Mouse (Mus musculus) MEL (cell line): ENCODE measurements around the gene Lrsam1.

Experiments used
- CHD1 ChIP-seq: IDR thresholded peaks from 2 replicates; pipeline ENCODE4 v1.6.1; 2012; ENCODE audit warnings: low read depth, mild to moderate bottlenecking, inconsistent platforms, low read length, improper control_type of control experiment
- CHD2 ChIP-seq: IDR thresholded peaks from 2 replicates; pipeline ENCODE4 v1.6.1; 2011; ENCODE audit warnings: low read length, improper control_type of control experiment
- EP300 ChIP-seq, 2 experiments: IDR thresholded peaks; 2 replicates each; pipeline ENCODE4 v1.6.1; 2011; ENCODE audit warnings: improper control_type of control experiment in 2 of 2, low read length in 2 of 2, low read depth in 1 of 2, mild to moderate bottlenecking in 1 of 2
- GATA1 ChIP-seq: IDR thresholded peaks from 2 replicates; pipeline ENCODE4 v1.6.1; 2011; ENCODE audit warnings: low read depth, low read length, improper control_type of control experiment
- HCFC1 ChIP-seq: IDR thresholded peaks from 2 replicates; pipeline ENCODE4 v1.6.1; 2012; ENCODE audit warnings: low read depth, mild to moderate bottlenecking, inconsistent platforms, low read length, improper control_type of control experiment, moderate library complexity
- MAX ChIP-seq: IDR thresholded peaks from 2 replicates; pipeline ENCODE4 v1.6.1; 2011; ENCODE audit warnings: low read length, improper control_type of control experiment
- MXI1 ChIP-seq: IDR thresholded peaks from 2 replicates; pipeline ENCODE4 v1.6.1; 2011; ENCODE audit warnings: mild to moderate bottlenecking, low read depth, low read length, improper control_type of control experiment
- POLR2A ChIP-seq, 2 experiments: IDR thresholded peaks; 2 replicates each; pipeline ENCODE4 v1.6.1; 2011 to 2012; ENCODE audit warnings: low read length in 2 of 2, mild to moderate bottlenecking in 2 of 2, control low read depth in 1 of 2, improper control_type of control experiment in 1 of 2, low read depth in 1 of 2, moderate library complexity in 1 of 2; ENCODE audit not compliant: control insufficient read depth in 1 of 2, insufficient read depth in 1 of 2, poor library complexity in 1 of 2

DNA sequence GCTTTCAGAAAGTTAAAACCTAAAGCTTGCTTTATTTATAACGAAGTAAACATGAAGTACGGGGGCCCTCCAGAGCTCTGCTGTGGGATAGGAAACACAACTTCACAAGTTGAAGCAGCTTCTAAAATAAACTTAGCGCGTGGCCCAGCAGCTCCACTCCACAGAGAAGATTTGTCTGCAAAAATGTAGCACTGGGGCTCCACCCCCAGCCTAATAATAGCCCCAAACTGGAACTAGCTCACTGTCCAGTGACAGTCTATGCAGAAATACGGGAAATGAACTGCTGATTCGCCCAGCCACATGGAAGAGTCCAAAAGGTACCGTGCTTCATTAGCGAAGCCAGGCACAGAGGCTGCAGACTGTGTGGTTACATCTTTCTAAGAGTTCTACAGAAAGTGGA lies 7.9 kb upstream of the Lrsam1 start:
- TF ChIP-seq GATA1: no peak
- TF ChIP-seq MAX: no peak
- TF ChIP-seq MXI1: no peak
- no peak for TF ChIP-seq HCFC1
- no peak for TF ChIP-seq CHD1
- no peak for TF ChIP-seq POLR2A (IDR thresholded peaks at IDR 0.05; ENCODE audit: control insufficient read depth in 1 of 2, insufficient read depth in 1 of 2, low read depth in 1 of 2, low read length in 2 of 2, poor library complexity in 1 of 2)
- TF ChIP-seq CHD2: no peak
- no peak for TF ChIP-seq EP300 (IDR thresholded peaks at IDR 0.05; ENCODE audit: low read depth in 1 of 2, low read length in 2 of 2)
